Mouse (Mus musculus): Measurements from ENCODE around the gene Yif1a.

GRCm38 (mm10) chr19:5049325-5049724, 39.0 kb upstream of the Yif1a start:
- TF ChIP-seq EP300 (IDR thresholded peaks at IDR 0.05; ENCODE audit: low read depth): no peak
- TF ChIP-seq CTCF (IDR thresholded peaks at IDR 0.05; ENCODE audit: low read depth): no peak

Data from liver, embryonic 14.5 days (tissue).